Mouse (Mus musculus) ES-E14 (cell line): ENCODE data around the gene Tnfrsf1a. TPM values are rescaled to one million over a fixed set of nuclear protein-coding genes. Genes with fewer than 3 reads are reported as not detected.

ENCODE experiments used
- DNase-seq: peaks from one replicate; pipeline ENCODE4 v3.0.0-alpha.2; 2013; ENCODE audit warnings: low read depth, low spot score
- H3K27ac ChIP-seq: 2 replicates; pipeline ENCODE4 v1.5.1; 2012; ENCODE audit warnings: low read depth, mild to moderate bottlenecking, low read length, moderate library complexity, mixed read lengths; ENCODE audit not compliant: poor library complexity, insufficient read depth, severe bottlenecking
- H3K36me3 ChIP-seq: 2 replicates; pipeline ENCODE4 v1.6.1; 2012; ENCODE audit warnings: mild to moderate bottlenecking, low read length, moderate library complexity, mixed read lengths; ENCODE audit not compliant: control insufficient read depth, poor library complexity, insufficient read depth, severe bottlenecking
- H3K4me1 ChIP-seq, 2 experiments: fragments of 150-350 bp in 1 of 2; sonication (generic) in 1 of 2; 2 replicates each; pipeline ENCODE4 v1.6.1; 2012; ENCODE audit warnings: low read length in 2 of 2, mild to moderate bottlenecking in 1 of 2, mixed read lengths in 1 of 2; ENCODE audit not compliant: control insufficient read depth in 2 of 2, insufficient read depth in 2 of 2, poor library complexity in 1 of 2
- H3K4me3 ChIP-seq, 2 experiments: fragments of 150-350 bp in 1 of 2; sonication (generic) in 1 of 2; 2 replicates each; pipeline ENCODE4 v1.5.1; 2012; ENCODE audit warnings: low read length in 2 of 2, low read depth in 1 of 2, mild to moderate bottlenecking in 1 of 2, mixed read lengths in 1 of 2; ENCODE audit not compliant: insufficient read depth in 1 of 2, poor library complexity in 1 of 2, severe bottlenecking in 1 of 2
- H3K9ac ChIP-seq: 2 replicates; pipeline ENCODE4 v1.6.1; 2012; ENCODE audit warnings: low read depth, mild to moderate bottlenecking, low read length, mixed read lengths; ENCODE audit not compliant: poor library complexity, insufficient read depth, severe bottlenecking
- H3K9me3 ChIP-seq: fragments of 150-350 bp; sonication (generic); 2 replicates; pipeline ENCODE4 v1.6.1; 2012; ENCODE audit warnings: low read depth, mild to moderate bottlenecking, low read length; ENCODE audit not compliant: control insufficient read depth, insufficient read depth
- CHD2 ChIP-seq: IDR thresholded peaks from 2 replicates; pipeline ENCODE4 v1.6.1; 2014; ENCODE audit warnings: mild to moderate bottlenecking, low read depth, low read length, inconsistent platforms
- HCFC1 ChIP-seq: IDR thresholded peaks from 2 replicates; pipeline ENCODE4 v1.6.1; 2012; ENCODE audit warnings: low read length, inconsistent platforms, borderline replicate concordance; ENCODE audit not compliant: insufficient read depth
- MAFK ChIP-seq: IDR thresholded peaks from 2 replicates; pipeline ENCODE4 v1.6.1; 2014; ENCODE audit warnings: mild to moderate bottlenecking, low read depth, low read length, inconsistent platforms; ENCODE audit not compliant: insufficient read depth
- ZC3H11A ChIP-seq: IDR thresholded peaks from 2 replicates; pipeline ENCODE4 v1.6.1; 2012; ENCODE audit warnings: low read depth, mild to moderate bottlenecking, inconsistent platforms, low read length, borderline replicate concordance
- ZNF384 ChIP-seq: IDR thresholded peaks from 2 replicates; pipeline ENCODE4 v1.6.1; 2012; ENCODE audit warnings: low read depth, low read length, inconsistent platforms
- in situ Hi-C, 2 experiments: fragments of 600-800 bp; cut with MboI; formaldehyde crosslinking; loops; one replicate each; pipeline ENCODE4 v1.15.1; 2025; ENCODE audit warnings: low sequenced_read_pairs in 2 of 2, inconsistent platforms in 1 of 2; ENCODE audit not compliant: unreplicated experiment in 2 of 2
- total RNA-seq: library from RNA; depleted of rRNA; stranded (reverse); fragments of 300-350 nt; gene quantifications from 2 replicates; pipeline ENCODE4 v1.2.3, GENCODE M21; 2012

Gene Tnfrsf1a
- total RNA-seq, 1 experiment: 7.7 TPM

- TF ChIP-seq ZNF384 (no peak), ZC3H11A (no peak), MAFK (no peak), HCFC1 (no peak), CHD2 (no peak)
- Histone ChIP-seq H3K4me3 (no peak overlapping the region), H3K4me1 (peaks cover 12 to 42% of the 10 kb centered on the region in 2 experiments; a peak in 3 of 4 replicates), H3K9ac (no peak overlapping the region), H3K9me3 (no peaks in the 10 kb centered on the region), H3K27ac (no peak overlapping the region), H3K36me3 (peaks cover 17% of the 10 kb centered on the region; the same call in 1 of the 2 replicates)
- in situ Hi-C loops: loop anchor here (5.0 to 10.0 kb wide), 2 partner anchors 64 to 241 kb away; no protein-coding TSS in a partner anchor
- no peak for DNase-seq
Measured at GRCm38 (mm10) chr6:125360846-125361245, 11.7 kb downstream of the Tnfrsf1a start.

DNA sequence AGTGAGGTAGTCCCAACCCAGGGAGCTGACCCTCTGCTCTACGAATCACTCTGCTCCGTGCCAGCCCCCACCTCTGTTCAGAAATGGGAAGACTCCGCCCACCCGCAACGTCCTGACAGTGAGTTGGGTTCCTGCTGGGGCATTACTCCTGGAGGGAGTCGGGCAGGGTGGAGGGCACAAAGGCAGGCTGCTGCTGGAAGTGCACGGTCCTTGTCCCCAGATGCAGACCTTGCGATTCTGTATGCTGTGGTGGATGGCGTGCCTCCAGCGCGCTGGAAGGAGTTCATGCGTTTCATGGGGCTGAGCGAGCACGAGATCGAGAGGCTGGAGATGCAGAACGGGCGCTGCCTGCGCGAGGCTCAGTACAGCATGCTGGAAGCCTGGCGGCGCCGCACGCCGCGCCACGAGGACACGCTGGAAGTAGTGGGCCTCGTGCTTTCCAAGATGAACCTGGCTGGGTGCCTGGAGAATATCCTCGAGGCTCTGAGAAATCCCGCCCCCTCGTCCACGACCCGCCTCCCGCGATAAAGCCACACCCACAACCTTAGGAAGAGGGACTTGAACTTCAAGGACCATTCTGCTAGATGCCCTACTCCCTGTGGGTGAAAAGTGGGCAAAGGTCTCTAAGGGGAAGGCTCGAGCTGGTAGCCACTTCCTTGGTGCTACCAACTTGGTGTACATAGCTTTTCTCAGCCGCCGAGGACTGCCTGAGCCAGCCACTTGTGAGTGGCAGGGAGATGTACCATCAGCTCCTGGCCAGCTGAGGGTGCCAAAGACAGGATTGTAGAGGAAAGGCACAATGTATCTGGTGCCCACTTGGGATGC, 12.5 kb downstream of the Tnfrsf1a start:
- in situ Hi-C loops: loop anchor here (5.0 to 10.0 kb wide), 2 partner anchors 63 to 241 kb away; no protein-coding TSS in a partner anchor
- no peak for DNase-seq
- H3K36me3 ChIP-seq: peaks cover 17% of the 10 kb centered on the region; the same call in 1 of the 2 replicates
- no peak overlapping the region for H3K9ac ChIP-seq
- H3K9me3 ChIP-seq: no peaks in the 10 kb centered on the region
- H3K4me3 ChIP-seq: peak overlapping the region; percentile 16 to 52; a peak in 3 of 4 replicates
- no peak for TF ChIP-seq ZC3H11A
- no peak for TF ChIP-seq CHD2
- TF ChIP-seq MAFK: no peak
- no peak for TF ChIP-seq ZNF384
- no peak for TF ChIP-seq HCFC1
- H3K27ac ChIP-seq: no peak overlapping the region
- H3K4me1 ChIP-seq: peaks cover 12 to 37% of the 10 kb centered on the region in 2 experiments; a peak in 3 of 4 replicates

DNA sequence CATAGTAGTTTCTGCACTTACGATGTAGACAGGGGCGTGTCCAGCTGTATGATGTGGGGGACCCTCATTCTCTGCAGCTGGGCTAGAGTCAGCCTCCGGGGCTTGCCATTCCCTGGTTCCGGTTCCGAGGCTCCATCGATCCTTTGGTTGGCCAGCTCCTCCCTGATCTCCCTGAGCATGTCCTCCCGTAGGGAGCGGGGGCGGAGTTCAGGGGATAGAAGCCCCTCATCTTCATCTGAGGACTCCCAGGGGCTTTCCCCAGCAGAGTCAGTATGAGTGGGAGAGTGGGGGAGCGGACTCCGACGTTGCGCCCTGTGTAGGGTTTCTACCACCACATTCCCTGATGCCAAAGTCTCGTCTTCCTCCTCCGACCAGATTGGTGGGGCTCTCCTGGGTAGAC, 13.9 kb downstream of the Tnfrsf1a start:
- Histone ChIP-seq H3K4me3 (peak overlapping the region; percentile 16 to 24; a peak in 3 of 4 replicates), H3K4me1 (peaks cover 12 to 35% of the 10 kb centered on the region in 2 experiments; a peak in 3 of 4 replicates), H3K9ac (no peak overlapping the region), H3K9me3 (no peaks in the 10 kb centered on the region), H3K27ac (no peak overlapping the region), H3K36me3 (peaks cover 12% of the 10 kb centered on the region; the same call in 1 of the 2 replicates)
- DNase-seq: no peak
- TF ChIP-seq HCFC1: no peak
- no peak for TF ChIP-seq ZC3H11A
- no peak for TF ChIP-seq MAFK
- TF ChIP-seq CHD2: no peak
- in situ Hi-C loops: loop anchor here (5.0 to 10.0 kb wide), 2 partner anchors 62 to 239 kb away; no protein-coding TSS in a partner anchor

GRCm38 (mm10) chr6:125363451-125364242, 14.5 kb downstream of the Tnfrsf1a start:
- peaks cover 13 to 38% of the 10 kb centered on the region in 2 experiments; a peak in 3 of 4 replicates for H3K4me1 ChIP-seq
- in situ Hi-C loops: loop anchor here (5.0 to 10.0 kb wide), 2 partner anchors 61 to 239 kb away; no protein-coding TSS in a partner anchor
- no peaks in the 10 kb centered on the region for H3K9me3 ChIP-seq
- no peak for TF ChIP-seq ZNF384
- peak; percentile 63; the same call in 1 of the 2 replicates for TF ChIP-seq MAFK
- H3K4me3 ChIP-seq: peak overlapping the region; percentile 16 to 24
- peak overlapping the region; percentile 22; the same call in 1 of the 2 replicates for H3K27ac ChIP-seq
- H3K36me3 ChIP-seq: peaks cover 12% of the 10 kb centered on the region; the same call in 1 of the 2 replicates
- no peak overlapping the region for H3K9ac ChIP-seq
- no peak for DNase-seq
